Mouse (Mus musculus) duodenum, adult 2 months (tissue): ENCODE measurements around the gene Myf5. TPM values are rescaled to one million over a fixed set of nuclear protein-coding genes. Genes with fewer than 3 reads are reported as not detected.

ENCODE experiments used
- polyA plus RNA-seq: library from polyadenylated mRNA; depleted of rRNA; stranded (reverse); fragments of >200 nt; gene quantifications from 2 replicates; pipeline ENCODE4 v1.2.3, GENCODE M21; 2012; ENCODE audit warnings: low replicate concordance; rRNA removed

Myf5 gene
- not detected in 2 replicates for polyA plus RNA-seq

GRCm38 (mm10) chr10:107485870-107486269, at the start of gene Myf5:
TSS of gene Myf5 (minus strand) at chr10:107486134.

DNA sequence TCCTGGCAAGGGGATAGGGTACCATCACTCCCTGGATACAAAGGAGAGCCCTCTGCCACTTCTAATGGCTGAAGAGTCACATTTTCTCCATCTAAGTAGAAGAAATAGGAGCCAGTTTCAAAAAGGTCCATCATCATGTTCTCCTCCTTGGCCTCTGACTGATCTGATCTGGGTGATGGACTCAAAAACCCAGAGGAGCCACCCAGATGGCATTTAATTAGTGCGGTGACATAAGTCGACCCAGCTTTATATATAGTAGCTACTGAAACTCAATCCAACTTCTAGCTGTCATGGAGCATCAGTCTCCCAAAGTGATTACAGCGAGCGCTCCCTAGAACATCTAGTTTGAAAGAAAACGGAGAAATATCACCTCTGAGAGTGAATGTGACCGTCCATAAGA, 8.6 kb upstream of the Myf5 start, which contains the start of gene Myf6:
TSS of gene Myf6 (minus strand) at position 170 of the 400 bp plus-strand sequence.

Other genes starting within 250 kb of the Myf5 start
- not detected in 2 replicates for gene Lin7a, start 214.4 kb downstream of the Myf5 start, polyA plus RNA-seq
- not detected in 2 replicates for gene Myf6, start 8.6 kb upstream of the Myf5 start, polyA plus RNA-seq
- gene Ptprq, start 233.9 kb upstream of the Myf5 start, polyA plus RNA-seq: not detected in 2 replicates